Mouse (Mus musculus) heart, adult 2 months (tissue): Measurements from ENCODE around the gene Dytn.

Source experiments
- CTCF ChIP-seq: fragments of 200-600 bp; IDR thresholded peaks from 2 replicates; pipeline ENCODE4 v1.8.1; 2022; ENCODE audit warnings: antibody characterized with exemption, mild to moderate bottlenecking, moderate library complexity
- EP300 ChIP-seq: fragments of 200-500 bp; IDR thresholded peaks from 2 replicates; pipeline ENCODE4 v1.6.1; 2011; ENCODE audit warnings: low read depth, low read length, control low read depth; ENCODE audit not compliant: insufficient read depth

DNA sequence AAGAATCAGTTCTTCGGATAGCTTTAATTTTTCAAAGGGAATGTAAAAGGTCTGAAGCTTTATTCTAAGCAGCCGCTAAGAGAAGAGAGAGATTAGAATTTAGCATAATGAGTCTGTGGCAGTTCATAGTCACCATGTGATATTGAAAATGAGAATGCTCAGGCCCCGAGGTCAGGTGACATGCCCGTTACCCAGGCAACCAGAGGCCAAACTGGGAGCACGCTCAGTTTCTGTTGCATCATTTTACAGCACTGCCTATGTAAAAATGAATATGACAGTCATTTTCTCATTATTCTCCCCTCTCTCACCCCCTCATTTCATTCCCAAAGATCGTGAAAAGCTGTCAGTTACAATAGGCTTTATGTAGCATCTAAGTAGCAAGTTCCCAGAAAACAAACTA is 113.3 kb downstream of the Dytn start:
- no peak for TF ChIP-seq CTCF
- no peak for TF ChIP-seq EP300
